Mouse (Mus musculus): ENCODE results near the gene Olfml3.

Gene Olfml3

DNA sequence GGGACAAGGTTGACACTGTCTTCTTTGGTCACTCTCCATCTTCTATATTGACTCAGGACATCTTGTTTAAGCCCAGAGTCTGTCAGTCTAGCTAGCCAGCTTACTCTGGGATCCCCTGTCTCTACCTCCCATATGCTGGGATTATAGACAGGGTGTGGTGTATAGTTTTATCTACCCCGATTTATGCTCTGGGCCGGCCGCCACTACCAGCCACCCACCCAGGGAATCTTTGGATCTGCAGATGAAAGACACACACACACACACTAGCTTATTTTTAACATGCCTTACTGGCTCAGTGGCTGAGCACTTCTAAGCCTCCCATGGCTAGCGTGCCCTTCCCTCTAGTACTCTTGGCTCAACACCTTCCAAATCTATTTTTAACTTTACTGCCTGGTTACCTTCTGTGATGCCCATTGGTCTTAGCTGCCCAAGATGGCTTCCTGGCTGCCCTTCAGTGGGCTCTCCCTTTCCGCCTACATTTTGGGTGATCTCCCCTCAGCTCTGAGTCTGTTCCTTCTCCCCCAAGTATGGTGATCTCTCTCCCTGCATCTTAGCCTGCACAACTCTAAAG, 28.2 kb downstream of the Olfml3 start:
- no peak for DNase-seq (ENCODE audit: low read depth)

DNA sequence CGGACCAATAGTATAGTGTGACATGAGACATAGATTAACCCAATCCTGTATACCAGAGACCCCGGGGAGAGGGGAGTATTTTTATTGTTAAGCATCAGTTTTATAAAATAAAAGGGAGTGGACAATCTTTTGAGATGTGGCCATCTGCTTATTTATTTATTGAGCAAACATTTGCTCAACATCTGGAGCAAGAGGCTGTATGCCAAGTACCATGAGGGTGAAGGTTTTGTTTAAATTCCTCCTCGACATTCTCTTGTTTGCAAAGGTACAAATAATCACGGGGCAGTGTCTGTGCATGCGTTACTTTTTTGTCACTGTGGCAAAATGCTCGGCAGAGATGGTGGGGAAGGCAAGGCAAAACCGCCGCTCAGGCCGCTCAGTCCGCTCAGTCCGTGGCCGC, 32.4 kb downstream of the Olfml3 start:
- no peak for DNase-seq (ENCODE audit: low read depth)

GRCm38 (mm10) chr3:103704661-103705060, 33.1 kb downstream of the Olfml3 start:
- DNase-seq (ENCODE audit: low read depth), result no peak

DNA sequence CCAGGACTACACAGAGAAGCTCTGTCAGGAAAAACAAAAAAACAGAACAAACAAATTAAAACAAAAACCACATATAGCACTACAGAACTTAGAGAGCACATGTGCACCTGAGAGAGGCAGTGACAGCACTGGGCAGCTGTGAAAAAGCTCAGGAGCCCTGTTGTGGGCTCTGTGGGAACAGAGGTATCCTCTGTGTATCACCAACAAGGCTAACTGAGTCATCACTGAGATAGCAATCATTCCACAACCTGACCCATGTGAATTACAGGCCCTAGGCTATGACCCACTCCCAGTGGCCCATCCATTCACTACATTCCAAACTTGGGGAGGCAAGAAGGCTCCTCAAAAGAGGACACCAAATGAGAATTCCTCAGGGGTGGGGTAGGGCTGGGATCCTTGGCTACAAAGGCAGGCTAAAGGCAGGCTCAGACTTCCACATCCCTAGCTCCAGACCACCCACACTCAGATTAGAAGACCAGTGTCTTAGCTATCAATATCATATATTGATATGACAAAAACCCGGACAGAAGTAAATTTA, 41.3 kb downstream of the Olfml3 start:
- DNase-seq (ENCODE audit: low read depth), result no peak

DNA sequence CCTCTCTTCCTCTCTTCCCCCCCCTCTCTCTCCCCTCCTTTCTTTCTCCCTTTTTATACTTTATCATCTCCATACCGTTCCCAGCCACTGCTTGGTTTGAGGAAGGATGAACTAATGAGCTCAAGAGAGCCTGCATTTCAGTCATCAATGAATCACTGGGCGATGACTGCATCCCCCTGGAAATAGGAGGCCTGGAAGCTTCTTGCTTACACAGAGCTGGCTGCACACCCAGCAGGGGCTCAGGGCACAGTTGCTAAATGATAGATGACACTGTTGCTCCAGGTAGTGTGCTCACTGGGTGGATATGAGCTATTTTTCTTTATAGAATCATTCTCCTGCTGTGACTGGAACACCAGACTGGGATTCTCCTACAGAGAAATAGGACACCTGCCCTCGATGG, 42.2 kb downstream of the Olfml3 start:
- no peak for DNase-seq (ENCODE audit: low read depth)

DNA sequence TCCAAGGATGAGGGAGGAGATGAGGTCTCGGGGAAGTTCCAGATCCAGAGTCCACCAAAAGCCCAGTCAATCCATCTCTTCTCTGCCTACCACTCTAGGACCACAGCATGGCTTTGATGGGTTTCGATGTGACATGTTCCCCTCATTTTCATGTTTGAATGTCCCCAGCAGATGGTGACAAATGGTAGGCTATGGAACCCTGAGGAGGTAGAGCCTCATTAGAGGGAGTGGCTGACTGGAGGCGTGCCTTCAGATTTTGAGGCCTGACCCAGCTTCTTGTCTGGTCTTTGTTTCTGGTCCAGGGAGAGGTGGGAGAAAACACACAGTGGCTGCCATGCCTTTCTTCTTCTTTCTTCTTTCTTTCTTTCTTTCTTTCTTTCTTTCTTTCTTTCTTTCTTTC, 47.3 kb downstream of the Olfml3 start:
- DNase-seq (ENCODE audit: low read depth), result peak; percentile 45

DNA sequence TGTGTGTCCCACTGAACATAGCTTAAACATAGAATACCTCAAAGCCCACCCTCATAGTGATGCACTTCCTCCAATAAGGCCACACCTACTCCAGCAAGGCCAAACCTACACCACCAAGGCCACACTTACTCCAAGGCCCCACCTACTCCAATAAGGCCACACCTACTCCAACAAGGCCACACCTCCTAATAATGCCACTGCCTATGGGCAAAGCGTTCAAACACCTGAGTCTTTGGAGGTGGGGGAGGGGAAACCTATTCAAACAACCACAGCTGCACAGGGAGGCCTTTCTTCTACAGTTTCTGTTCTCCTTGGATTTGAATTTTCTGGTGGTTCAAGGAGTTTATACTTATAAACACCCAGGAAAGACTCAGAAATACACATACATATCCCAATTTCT, 48.8 kb downstream of the Olfml3 start:
- DNase-seq (ENCODE audit: low read depth), result no peak

DNA sequence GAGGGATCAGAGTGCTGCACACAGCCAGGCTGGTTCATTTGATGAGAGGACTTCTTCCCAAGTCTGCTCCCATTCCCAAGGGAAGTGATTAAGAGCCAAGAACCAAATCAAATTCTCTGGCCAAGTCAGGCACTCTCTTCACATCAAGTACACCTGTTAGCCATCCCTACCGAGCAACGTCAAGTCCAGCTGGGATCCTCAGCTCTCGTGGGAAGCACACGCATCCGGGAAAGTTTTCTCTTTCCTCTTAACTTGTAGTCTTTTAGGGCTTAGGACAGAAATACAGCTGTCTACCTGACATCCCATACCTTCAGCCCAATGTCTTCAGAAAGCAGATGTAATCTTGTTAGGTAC, 53.9 kb downstream of the Olfml3 start:
- no peak for DNase-seq (ENCODE audit: low read depth)

DNA sequence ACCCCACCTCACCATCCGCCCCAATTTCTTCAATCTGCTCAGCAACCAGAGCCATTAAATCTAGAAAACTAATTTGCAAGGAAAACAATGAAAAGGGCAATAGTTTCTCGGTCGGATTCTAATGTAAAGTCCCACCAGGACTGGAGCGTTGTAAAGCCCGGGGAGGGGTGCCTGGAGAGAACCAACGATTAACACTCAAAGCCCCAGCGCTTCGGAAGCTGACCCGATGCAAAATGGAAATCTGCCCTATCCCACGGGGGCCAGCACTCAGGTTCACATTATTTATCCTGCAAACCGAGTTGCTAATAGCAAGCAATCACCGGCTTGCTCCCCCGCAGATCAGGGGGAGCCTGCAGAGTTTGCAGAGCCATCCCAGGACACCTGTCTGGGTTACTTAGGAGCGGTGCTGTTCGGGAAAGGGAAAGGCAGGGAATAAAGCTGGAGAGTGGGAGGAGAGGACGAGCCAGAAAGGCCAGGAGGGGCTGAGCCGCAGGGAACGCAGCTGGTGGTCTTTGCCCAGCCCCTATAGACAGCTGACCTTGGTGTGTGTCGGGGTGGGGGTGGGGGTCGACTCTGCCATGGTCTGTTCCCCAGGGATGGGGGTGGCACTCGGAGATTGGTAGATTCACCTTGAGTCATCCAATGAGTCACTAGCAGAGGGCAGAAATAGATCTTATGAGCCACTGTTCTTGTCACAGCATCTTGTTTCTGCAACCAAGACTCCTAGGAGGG, 54.4 kb downstream of the Olfml3 start:
- DNase-seq (ENCODE audit: low read depth), result no peak

DNA sequence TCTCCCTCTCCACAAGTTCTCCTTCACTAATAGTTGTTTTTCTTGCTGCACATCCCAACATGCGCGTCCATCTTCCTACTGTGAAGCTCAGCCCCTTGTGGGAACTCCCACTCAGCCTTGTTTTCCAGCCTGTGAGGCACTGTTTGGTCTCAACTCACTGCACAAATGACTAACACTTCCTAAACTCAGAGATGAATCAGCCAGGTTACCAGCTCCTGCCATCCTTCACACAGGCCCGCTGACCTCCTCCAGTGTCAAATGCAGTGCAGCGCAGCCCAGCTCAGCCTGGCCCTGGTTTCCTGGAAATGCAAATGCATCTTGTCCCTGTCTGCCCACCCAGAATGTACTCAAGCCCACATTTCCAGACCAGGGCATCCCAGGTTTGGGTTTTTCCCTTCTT, 55.3 kb downstream of the Olfml3 start:
- DNase-seq (ENCODE audit: low read depth), result peak; percentile 11

DNA sequence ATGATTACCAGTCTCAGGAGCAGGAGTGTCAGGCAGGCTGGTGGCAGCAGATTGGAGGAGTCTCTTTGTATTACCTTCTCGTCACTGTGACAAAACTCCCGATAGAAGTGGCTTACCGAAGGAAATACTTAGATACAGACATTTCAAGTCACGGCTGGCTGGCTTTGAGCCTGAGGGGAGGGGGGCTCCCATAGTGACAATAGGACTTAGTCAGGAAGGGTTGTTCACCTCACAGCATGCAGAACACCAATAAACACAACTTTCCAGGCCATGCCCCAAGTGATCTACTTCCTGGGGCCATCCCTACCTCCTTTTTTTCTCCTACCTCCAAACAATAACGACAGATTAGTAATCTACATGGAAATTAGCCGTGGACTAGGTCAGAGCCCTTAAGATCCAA, 59.0 kb downstream of the Olfml3 start:
- no peak for DNase-seq (ENCODE audit: low read depth)

GRCm38 (mm10) chr3:103672716-103673115, 65.1 kb downstream of the Olfml3 start:
- DNase-seq (ENCODE audit: low read depth), result no peak
